Mouse (Mus musculus): ENCODE measurements around the gene Nmur1. TPM values are rescaled to one million over a fixed set of nuclear protein-coding genes. Genes with fewer than 3 reads are reported as not detected.
"Not testable (repeated sequence)": the region's sequence is repeated elsewhere in the genome, so short reads cannot be mapped to it uniquely, and the experiment has no call there.

Nmur1 gene
- total RNA-seq (2021): not detected
- long read RNA-seq, experiment 1: 0 reads
- long read RNA-seq, experiment 2: 0 reads

- intact Hi-C loops (cut with DNase I): no loop called here
- no peak for DNase-seq
These were observed at the start of gene Nmur1, which contains the start of gene Tex44 for GRCm38 (mm10) chr1:86426128-86426527. Gene Nmur1, minus strand, starts transcription at chr1:86426228. Gene Tex44, plus strand, starts transcription at chr1:86426329.

- intact Hi-C loops (cut with DNase I): loop anchor here (2.0 kb wide), 2 partner anchors 14 to 28 kb away; no protein-coding TSS in a partner anchor
- DNase-seq: no peak
These were observed 47.2 kb upstream of the Nmur1 start for GRCm38 (mm10) chr1:86473109-86473760.

DNA sequence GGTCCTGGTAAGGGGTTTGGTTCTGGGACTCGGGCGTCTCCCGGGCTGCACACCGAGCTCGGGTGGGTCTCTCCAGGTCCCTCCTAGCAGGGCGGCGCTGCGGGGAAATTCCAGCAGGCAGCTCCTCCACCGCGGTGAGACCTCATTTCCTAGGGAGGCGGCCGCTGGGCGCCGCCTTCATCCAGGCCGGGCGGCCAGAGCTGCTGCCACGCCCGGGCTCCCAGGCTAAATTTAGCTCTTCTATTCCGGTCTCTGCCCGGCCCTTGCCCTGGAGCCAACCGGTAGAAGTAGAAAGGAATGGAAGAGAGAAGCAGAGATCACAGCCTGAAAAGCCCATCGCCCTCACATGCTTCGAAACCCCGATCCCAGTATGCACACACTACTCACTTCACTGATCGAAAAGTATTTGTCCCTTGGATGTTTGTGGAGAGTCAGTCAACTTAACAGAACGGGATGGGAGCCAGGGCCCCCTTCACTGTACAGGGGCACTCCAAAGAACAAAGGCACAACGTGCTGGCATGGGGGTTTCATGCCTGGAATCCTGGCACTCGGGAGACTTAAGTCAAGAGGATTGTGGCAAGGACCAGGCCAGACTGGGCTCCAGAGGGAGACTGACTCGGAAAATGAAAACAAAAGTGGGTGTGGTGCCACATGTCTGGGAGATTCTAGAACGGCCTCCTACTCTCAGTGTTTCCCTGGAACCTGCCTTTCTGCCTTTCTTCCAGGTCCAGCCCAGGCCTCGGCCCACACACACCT lies 46.3 kb upstream of the Nmur1 start:
- intact Hi-C loops (cut with DNase I): loop anchor here (2.0 kb wide), 2 partner anchors 14 to 28 kb away; no protein-coding TSS in a partner anchor

DNA sequence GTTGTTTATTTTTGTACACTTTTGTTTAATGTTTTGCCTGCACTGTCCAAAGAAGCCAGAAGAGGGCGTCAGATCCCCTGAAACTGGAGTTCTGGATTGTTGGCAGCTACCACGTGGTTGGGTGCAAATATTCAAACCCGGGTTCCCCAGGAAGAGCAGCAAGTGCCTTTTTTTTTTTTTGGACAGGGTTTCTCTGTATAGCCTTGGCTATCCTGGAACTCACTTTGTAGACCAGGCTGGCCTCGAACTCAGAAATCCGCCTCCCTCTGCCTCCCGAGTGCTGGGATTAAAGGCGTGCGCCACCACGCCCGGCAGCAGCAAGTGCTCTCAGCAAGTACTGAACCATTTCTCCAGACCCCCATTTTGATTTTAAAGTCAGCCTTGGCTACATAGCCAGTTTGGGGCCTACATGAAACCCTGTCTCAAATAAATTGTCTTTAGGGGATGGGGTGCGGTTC lies 45.5 kb upstream of the Nmur1 start:
- intact Hi-C loops (cut with DNase I): not testable (repeated sequence)
- peak in 1 of 2 experiments; percentile 23 for DNase-seq

More for the DNA sequence above, 46.3 kb upstream of the Nmur1 start:
- DNase-seq: peak; percentile 72 to 80

DNA sequence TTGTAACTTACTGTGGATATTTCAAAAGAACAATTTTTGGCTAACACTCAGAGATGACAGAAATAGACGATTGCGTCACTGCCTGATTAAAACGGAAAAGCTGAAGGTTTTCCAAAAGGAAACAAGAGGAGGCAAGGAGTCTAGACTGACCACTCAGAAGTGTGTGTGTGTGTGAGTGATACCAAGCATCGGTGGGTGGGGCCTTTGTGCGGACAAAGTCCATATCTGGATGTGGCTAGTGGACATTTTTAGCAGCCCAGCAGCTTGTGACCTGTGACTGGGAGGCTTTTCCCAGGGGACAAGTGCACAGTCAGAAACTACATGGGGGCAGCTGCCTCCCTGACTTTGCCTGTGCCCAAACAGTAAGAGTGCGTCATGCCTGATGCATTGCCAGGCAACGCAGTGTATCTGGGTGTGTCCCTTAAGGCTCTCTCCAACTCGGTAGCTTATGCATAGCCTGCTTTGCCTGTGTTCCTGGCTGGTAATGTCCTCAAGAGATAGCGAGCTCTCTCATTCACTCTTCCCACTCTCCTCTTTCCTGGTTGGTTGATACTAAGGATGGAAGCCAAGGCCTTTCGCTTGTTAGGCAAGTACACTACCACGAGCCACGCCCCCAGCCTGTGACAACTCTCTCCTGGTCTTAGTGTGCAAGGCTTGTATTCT lies 44.6 kb upstream of the Nmur1 start:
- intact Hi-C loops (cut with DNase I): no loop called here
- DNase-seq: peak; percentile 77 to 78

GRCm38 (mm10) chr1:86469876-86470275 lies 43.8 kb upstream of the Nmur1 start:
- no peak for DNase-seq
- intact Hi-C loops (cut with DNase I): no loop called here

GRCm38 (mm10) chr1:86467416-86467815 lies 41.4 kb upstream of the Nmur1 start:
- DNase-seq: no peak
- intact Hi-C loops (cut with DNase I): no loop called here

GRCm38 (mm10) chr1:86464875-86465224 lies 38.8 kb upstream of the Nmur1 start:
- intact Hi-C loops (cut with DNase I): loop anchor here (2.0 kb wide), 1 partner anchor 20 kb away; no protein-coding TSS in a partner anchor
- no peak for DNase-seq

- intact Hi-C loops (cut with DNase I): loop anchor here (2.0 kb wide), 1 partner anchor 20 kb away; no protein-coding TSS in a partner anchor
- no peak for DNase-seq
These were observed 38.3 kb upstream of the Nmur1 start for GRCm38 (mm10) chr1:86464223-86464874.

DNA sequence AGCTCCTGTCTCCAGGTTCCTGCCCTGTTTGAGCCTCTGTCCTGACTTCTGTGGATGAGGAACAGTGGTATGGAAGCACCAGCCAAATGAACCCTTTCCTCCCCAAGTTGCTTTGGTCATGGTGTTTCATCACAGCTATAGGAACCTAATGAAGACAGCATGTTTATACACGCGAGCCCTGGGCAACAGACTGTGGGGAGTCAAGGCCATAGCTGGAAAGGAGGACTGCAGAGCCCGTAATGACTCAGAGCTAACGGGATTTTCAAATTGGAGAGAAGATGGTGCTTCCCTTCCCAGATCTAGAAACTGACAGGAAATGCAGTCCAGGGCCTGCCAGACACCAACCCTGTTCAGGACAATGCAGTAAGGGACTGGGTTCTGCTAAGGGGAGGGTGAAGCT lies 33.3 kb upstream of the Nmur1 start:
- no peak for DNase-seq
- intact Hi-C loops (cut with DNase I): no loop called here

DNA sequence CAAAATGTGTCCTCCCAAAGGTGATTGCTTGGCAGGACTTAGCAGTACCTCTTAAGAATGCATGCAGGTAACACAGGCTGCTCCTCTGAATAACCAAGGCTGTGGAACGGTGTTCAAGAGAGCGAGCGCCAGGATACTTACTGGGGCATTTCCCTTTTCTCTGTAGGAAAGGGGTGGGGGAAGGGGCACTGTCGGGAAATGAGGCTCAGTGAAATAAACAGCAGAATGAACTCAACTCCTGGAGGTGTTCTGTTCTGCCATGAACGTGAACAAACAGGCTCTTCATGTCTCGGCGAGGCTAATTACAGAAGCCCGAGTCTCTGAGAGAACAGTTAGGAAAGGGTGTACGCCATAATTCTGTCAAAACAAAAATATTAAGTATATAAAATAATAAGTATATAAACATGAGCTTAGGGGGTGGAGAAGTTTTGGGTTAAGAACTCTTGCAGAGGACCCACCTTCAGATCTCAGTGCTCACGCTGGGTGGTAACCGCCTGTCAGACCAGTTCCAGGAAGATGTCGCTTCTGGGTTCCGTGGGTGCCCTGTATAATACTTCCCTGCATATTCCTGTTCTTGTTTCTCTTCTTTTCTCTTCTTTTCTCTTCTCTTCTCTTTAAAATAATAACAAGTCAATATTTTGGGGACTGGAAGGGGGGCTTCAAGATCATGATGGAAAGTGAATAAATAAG lies 31.0 kb upstream of the Nmur1 start:
- intact Hi-C loops (cut with DNase I): no loop called here
- DNase-seq: no peak

- intact Hi-C loops (cut with DNase I): no loop called here
- DNase-seq: no peak
These were observed 26.7 kb upstream of the Nmur1 start for GRCm38 (mm10) chr1:86452713-86453112.

DNA sequence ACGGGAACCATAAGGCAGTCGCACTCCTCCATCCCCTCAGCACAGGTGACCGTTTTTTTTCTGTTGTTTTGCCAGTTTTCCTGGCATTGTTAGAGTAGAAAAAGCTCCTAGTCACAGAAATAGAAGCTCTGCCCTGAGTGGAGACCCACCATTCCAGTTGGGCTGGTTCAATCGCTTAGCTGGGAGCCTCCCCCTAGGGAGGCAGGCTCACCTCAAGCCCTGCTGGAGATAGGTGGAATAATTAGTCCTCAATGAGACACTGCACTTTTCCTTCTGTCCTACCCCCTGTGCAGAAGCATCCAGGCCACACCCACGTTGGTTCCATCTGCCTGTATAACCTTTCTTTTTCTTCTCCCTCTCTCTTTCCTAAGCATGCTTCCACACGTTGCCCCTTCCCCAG lies 23.9 kb upstream of the Nmur1 start:
- intact Hi-C loops (cut with DNase I): no loop called here
- DNase-seq: no peak

DNA sequence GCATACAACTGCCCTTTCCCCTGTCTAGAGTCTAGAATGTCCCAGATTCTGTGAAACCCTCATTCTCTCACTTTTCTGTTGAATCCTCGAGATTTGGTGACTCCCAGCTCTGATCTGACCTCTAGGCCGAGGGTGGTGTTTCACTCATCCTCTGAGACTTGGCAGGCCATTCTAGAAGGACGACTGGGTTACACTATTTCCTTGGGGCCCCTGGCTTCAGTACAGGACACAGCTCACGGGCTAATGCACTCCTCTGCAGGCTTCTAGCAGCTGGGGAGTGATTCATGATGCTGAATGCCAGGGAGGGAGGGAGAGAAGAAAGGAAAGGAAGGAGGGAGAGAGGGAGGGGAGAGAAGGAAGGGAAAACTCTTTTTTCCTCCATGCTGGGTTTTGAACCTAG lies 22.2 kb upstream of the Nmur1 start:
- intact Hi-C loops (cut with DNase I): no loop called here

DNA sequence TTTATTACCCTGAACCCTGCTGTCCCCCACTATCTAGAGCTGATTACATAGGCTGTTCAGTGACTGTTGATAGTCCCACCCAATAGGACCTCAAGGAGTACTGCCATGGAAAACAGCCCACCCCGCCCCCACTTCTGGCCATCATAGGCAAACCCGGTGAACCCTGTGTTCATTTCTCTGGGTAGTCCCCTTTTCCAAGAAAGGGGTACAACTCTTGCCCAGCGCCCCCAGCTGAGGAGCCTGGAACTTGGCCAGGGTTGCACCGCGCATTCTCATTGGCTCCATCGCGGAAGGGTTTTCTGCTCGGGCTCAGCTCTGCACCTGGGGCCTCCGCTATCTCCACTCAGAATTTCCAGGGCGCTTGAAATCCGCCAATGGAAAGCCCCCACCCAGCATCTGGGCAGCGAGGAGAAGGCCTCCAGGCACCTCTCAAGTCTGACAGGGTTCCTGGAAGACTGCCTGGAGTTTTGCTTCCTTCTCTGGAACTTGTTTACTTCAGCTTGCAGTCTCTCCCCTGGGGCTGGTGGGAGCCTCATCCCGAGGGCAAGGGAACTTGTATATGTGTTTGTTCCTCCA lies 21.7 kb upstream of the Nmur1 start:
- peak in 1 of 2 experiments; percentile 51 for DNase-seq
- intact Hi-C loops (cut with DNase I): no loop called here

More for the DNA sequence above, 22.2 kb upstream of the Nmur1 start:
- DNase-seq: peak in 1 of 2 experiments; percentile 46

DNA sequence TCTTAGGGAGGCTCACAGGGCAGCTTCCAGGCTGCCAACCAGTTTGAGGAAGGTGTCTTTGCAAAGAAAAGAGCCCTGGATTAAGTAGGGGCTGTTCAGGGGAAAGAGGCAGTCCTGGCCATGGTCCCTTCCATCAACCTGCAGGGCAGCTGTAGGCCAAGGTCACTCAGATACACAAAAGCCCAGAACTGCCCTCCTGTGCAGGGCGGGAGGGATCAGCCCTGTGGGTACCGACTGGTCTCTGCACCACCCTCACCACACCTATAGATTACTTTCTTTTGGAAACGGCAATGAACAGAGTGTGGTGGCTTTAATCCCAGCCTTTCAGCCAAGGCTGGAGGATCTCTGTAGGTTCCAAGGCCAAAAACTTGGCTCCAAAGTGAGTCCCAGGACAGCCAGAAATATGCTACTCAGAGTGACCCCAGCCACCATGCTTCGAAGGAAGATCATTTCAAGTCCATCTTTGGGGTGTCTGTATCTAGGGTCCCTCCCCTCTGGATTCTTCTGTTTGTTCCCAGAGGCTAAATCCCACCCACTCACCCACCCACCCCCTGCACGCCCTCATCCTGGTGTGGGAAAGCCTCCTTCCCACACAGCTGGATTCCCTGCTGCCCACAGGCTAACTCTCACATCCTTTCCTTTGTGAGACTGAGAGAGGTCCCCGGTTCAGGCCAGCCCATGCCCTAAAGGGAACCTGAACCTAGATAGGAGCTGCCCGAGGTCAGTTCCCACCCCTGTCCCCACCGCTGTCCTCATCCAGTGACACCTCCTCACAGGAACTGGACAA lies 17.6 kb upstream of the Nmur1 start:
- intact Hi-C loops (cut with DNase I): loop anchor here (2.0 kb wide), 1 partner anchor 21 kb away; no protein-coding TSS in a partner anchor
- DNase-seq: no peak

DNA sequence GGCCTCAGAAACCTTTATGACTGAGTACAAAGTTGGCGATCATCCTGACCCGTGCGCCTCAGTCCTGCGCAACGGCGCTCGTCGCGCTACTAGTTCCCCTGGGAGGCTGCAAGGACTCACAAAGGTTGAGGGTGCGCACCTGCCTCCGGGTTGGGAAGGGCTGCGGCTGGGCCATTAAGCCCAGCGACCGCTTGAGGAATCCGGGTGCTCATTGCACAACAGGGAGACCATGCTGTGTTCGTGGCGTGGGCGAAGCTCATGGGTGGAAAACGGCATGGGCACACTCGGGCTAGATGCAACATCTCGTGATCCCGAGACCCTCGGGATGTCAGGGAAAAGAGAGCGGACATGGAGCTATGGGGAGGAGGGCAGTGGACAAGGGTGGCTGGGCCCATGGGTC lies 16.8 kb upstream of the Nmur1 start:
- intact Hi-C loops (cut with DNase I): no loop called here
- DNase-seq: no peak

DNA sequence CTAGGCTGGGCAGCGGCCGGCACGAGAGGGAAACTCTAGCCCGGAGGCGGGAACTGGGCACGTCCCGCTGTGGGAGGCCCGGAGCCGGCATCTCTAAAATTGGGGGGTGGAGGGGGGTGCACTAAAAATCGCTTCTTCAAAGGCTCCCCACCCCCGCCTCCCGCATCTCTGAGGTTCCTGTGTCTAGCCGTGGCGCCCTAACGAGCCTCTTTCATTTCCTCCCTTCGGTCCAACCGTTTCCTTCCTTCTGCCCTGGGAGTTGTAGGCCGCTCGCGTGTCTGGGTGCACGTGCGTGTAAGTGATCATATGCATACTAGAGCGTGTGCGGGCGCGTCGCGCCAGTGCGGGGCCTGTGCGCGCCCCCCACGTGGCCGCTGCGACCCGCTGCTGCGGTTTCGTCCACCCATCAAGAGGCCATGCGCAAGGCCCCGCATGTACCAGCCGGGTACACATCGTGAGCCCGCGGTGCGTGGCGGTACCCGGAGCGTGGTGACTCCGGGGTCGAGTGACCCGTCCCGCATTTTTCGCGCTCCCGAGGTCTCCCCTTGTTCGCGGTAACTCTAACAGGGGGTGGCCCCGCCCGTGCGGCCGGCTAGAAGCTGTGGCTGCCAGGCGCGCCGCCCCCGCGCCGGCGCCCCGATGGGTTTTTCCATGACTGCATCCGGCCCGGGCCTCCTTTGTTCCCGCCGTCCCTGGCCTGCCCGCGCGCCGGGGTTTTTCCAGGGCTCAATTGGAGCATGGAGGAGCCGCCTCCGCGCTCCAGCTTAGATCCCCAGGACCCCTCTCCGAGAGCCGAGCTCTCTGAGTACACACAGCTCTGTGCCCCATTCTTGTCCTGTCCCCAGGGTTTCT lies 16.2 kb upstream of the Nmur1 start:
- intact Hi-C loops (cut with DNase I): no loop called here
- peak; percentile 85 to 87 for DNase-seq
